Mouse (Mus musculus) heart, embryonic 14.5 days (tissue): ENCODE measurements at regions not wholly inside any gene's neighbourhood (a gene's known extent, or its start where the extent isn't known, plus 50 kb on each side); places are given as distances from the start of the nearest gene placed in this dataset.

Source experiments
- ATAC-seq: fragments of 200-750 bp; cut with Nextera tagmentation; 2 replicates; pipeline ENCODE4 v1.8.0; 2017; ENCODE audit warnings: low read depth, moderate TSS enrichment; ENCODE audit not compliant: insufficient number of reproducible peaks, insufficient read depth, low FRiP score
- H3K27ac ChIP-seq, 2 experiments: fragments of 200-500 bp in 1 of 2; fragments of 300-500 bp in 1 of 2; sonication (generic) in 1 of 2; replicated peaks in 1 of 2; 2 replicates each; pipeline ENCODE4 v1.5.1; 2012 to 2014; ENCODE audit warnings: low read depth in 2 of 2, low read length in 2 of 2, control low read depth in 1 of 2, mild to moderate bottlenecking in 1 of 2, mixed read lengths in 1 of 2; ENCODE audit not compliant: control insufficient read depth in 1 of 2, insufficient read depth in 1 of 2
- H3K27me3 ChIP-seq: fragments of 300-500 bp; sonication (generic); 2 replicates; pipeline ENCODE4 v1.6.1; 2014; ENCODE audit warnings: mild to moderate bottlenecking, low read length, control low read depth; ENCODE audit not compliant: control insufficient read depth, insufficient read depth
- H3K36me3 ChIP-seq: fragments of 300-500 bp; sonication (generic); 2 replicates; pipeline ENCODE4 v1.6.1; 2014; ENCODE audit warnings: mild to moderate bottlenecking, control low read depth, low read length, mixed read lengths; ENCODE audit not compliant: control insufficient read depth, insufficient read depth
- H3K4me1 ChIP-seq, 2 experiments: fragments of 200-500 bp in 1 of 2; fragments of 300-500 bp in 1 of 2; sonication (generic) in 1 of 2; 2 replicates each; pipeline ENCODE4 v1.6.1; 2012 to 2014; ENCODE audit warnings: low read length in 2 of 2, control low read depth in 1 of 2, mixed read lengths in 1 of 2; ENCODE audit not compliant: control insufficient read depth in 2 of 2, insufficient read depth in 2 of 2
- H3K4me2 ChIP-seq: fragments of 300-500 bp; sonication (generic); 2 replicates; pipeline ENCODE4 v1.6.1; 2014; ENCODE audit warnings: mild to moderate bottlenecking, low read length
- H3K4me3 ChIP-seq, 2 experiments: fragments of 200-500 bp in 1 of 2; fragments of 300-500 bp in 1 of 2; sonication (generic) in 1 of 2; 2 replicates each; pipeline ENCODE4 v1.5.1; 2012 to 2014; ENCODE audit warnings: low read length in 2 of 2, mild to moderate bottlenecking in 2 of 2, control low read depth in 1 of 2, low read depth in 1 of 2, moderate library complexity in 1 of 2; ENCODE audit not compliant: control insufficient read depth in 1 of 2, insufficient read depth in 1 of 2
- H3K9ac ChIP-seq: fragments of 300-500 bp; sonication (generic); 2 replicates; pipeline ENCODE4 v1.6.1; 2014; ENCODE audit warnings: mild to moderate bottlenecking, low read length
- H3K9me3 ChIP-seq: fragments of 300-500 bp; sonication (generic); 2 replicates; pipeline ENCODE4 v1.6.1; 2016; ENCODE audit warnings: low read length, control low read depth; ENCODE audit not compliant: control insufficient read depth
- WGBS: fragments of 180-500 bp; shearing (Covaris S2); extraction: QIAGEN DNeasy Blood & Tissue Kit; methylation state at CpG from one replicate; pipeline ENCODE4 v1.1.7; 2014; 5-methylcytosine and 5-hydroxymethylcytosine counted together

DNA sequence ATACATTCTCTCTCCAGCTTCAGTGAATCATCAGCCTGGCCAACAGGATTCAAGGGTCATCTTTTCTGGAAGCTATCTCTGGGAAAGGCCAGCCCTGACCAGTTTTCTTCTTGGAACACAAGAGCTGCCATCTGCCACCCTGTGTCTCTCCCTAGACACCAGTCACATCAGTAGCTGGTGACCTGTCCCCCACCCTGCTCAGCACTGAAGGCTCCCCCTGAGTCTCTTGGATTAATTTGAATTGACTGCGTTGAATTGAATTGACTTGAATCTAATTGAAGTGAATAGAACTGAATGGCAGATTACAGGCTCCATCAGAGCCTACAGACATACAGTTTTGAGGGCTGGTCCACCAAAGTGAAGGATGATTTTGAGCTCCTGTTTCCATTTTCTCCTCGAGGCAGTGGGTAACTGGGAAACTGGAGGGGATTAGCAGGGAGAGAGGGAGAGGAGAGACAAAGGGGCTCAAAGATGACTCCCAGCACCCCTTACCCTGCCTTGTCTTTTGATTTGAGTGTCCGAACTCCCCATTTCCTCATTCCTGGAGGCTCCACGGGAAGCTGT lies 133.4 kb upstream of the Tle3 start:
- peaks cover 0 to 2% of the 10 kb centered on the region in 2 experiments; a peak in 2 of 4 replicates for H3K4me1 ChIP-seq
- H3K36me3 ChIP-seq, result no peaks in the 10 kb centered on the region
- H3K27ac ChIP-seq, result no peak overlapping the region
- H3K9ac ChIP-seq, result no peak overlapping the region
- ATAC-seq, result no peak
- no peak overlapping the region for H3K4me2 ChIP-seq
- peaks cover 57% of the 10 kb centered on the region for H3K27me3 ChIP-seq
- H3K4me3 ChIP-seq, result no peak overlapping the region
- H3K9me3 ChIP-seq, result no peaks in the 10 kb centered on the region
- 65% methylated on average over 4 of the region's 4 CpGs for WGBS

- H3K4me2 ChIP-seq, result no peak overlapping the region
- no peaks in the 10 kb centered on the region for H3K9me3 ChIP-seq
- 69% methylated on average over 4 of the region's 4 CpGs for WGBS
- ATAC-seq, result no peak
- no peaks in the 10 kb centered on the region for H3K36me3 ChIP-seq
- no peak overlapping the region for H3K27ac ChIP-seq
- peaks cover 52% of the 10 kb centered on the region for H3K27me3 ChIP-seq
- H3K9ac ChIP-seq, result no peak overlapping the region
- peaks cover 0 to 2% of the 10 kb centered on the region in 2 experiments; a peak in 2 of 4 replicates for H3K4me1 ChIP-seq
- H3K4me3 ChIP-seq, result no peak overlapping the region
Measured at GRCm38 (mm10) chr9:61239328-61239727, 132.8 kb upstream of the Tle3 start.

- H3K27me3 ChIP-seq, result peaks cover 45% of the 10 kb centered on the region
- H3K4me1 ChIP-seq, result no peaks in the 10 kb centered on the region
- H3K4me2 ChIP-seq, result no peak overlapping the region
- H3K4me3 ChIP-seq, result no peak overlapping the region
- peaks cover 5% of the 10 kb centered on the region for H3K9me3 ChIP-seq
- H3K27ac ChIP-seq, result no peak overlapping the region
- WGBS, result 71% methylated on average over 8 of the region's 8 CpGs
- ATAC-seq, result no peak
- no peak overlapping the region for H3K9ac ChIP-seq
- no peaks in the 10 kb centered on the region for H3K36me3 ChIP-seq
Measured at GRCm38 (mm10) chr9:61241442-61241841, 130.7 kb upstream of the Tle3 start.

GRCm38 (mm10) chr9:61242167-61242860 lies 129.9 kb upstream of the Tle3 start:
- Histone ChIP-seq H3K4me2 (no peak overlapping the region), H3K36me3 (no peaks in the 10 kb centered on the region), H3K9me3 (peaks cover 5% of the 10 kb centered on the region), H3K27me3 (peaks cover 38% of the 10 kb centered on the region), H3K4me1 (no peaks in the 10 kb centered on the region), H3K9ac (no peak overlapping the region), H3K4me3 (no peak overlapping the region), H3K27ac (no peak overlapping the region)
- no peak for ATAC-seq
- 77% methylated on average over 9 of the region's 9 CpGs for WGBS

DNA sequence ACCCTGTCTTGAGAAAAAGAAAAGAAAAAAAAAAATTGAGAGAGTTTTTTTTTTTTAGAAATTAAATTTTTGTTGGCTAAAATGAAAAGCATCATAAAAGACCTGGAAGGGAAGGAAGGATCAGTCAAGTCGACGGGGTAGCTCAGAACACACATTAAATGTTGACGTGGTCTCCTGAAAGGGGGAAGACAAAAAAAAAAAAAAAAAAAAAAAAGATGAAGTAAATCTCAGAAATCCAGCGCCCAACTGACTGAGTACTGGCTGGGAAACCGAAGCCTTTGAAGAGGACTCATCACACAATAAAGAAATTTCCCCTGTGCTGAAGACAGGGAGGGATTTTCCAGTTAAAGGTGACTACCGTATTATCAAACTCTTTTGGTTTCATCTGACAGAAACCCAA lies 128.9 kb upstream of the Tle3 start:
- Histone ChIP-seq H3K4me2 (no peak overlapping the region), H3K27me3 (peaks cover 28% of the 10 kb centered on the region), H3K4me1 (no peaks in the 10 kb centered on the region), H3K4me3 (no peak overlapping the region), H3K36me3 (no peaks in the 10 kb centered on the region), H3K9me3 (peaks cover 5% of the 10 kb centered on the region), H3K9ac (no peak overlapping the region), H3K27ac (no peak overlapping the region)
- no peak for ATAC-seq
- WGBS, result 73% methylated on average over 6 of the region's 6 CpGs

GRCm38 (mm10) chr9:61249691-61250425 lies 122.3 kb upstream of the Tle3 start:
- H3K4me1 ChIP-seq, result no peaks in the 10 kb centered on the region
- ATAC-seq, result no peak

DNA sequence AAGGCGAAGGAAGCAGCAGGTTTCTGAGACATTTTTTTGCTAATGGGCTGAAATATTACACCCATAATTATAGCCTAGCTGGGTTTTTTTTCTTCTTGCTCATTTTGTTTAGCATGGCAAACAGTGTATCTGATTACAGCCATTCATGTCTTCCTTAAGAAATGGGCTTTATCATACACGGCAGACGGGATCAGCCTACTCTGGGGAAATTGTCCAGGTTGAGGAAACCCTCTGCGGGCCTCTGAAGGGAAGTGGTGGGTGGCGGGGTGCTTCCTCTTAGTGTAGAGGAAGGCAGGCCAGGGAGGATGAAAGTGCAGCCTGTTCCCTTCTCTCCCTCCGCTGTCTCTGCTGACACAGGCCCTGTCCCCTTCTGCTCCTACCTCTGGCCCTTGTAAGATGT lies 120.6 kb upstream of the Tle3 start:
- WGBS, result 67% methylated on average over 6 of the region's 6 CpGs
- ATAC-seq, result no peak

More at GRCm38 (mm10) chr9:61249691-61250425, 122.3 kb upstream of the Tle3 start:
- peaks cover 5% of the 10 kb centered on the region for H3K9me3 ChIP-seq
- no peak overlapping the region for H3K4me3 ChIP-seq
- H3K9ac ChIP-seq, result no peak overlapping the region
- no peak overlapping the region for H3K4me2 ChIP-seq
- H3K27ac ChIP-seq, result no peak overlapping the region
- 55% methylated on average over 5 of the region's 5 CpGs for WGBS
- H3K36me3 ChIP-seq, result no peaks in the 10 kb centered on the region
- H3K27me3 ChIP-seq, result peaks cover 7% of the 10 kb centered on the region; the same call in 1 of the 2 replicates

More for the DNA sequence above, 120.6 kb upstream of the Tle3 start:
- Histone ChIP-seq H3K4me1 (no peaks in the 10 kb centered on the region), H3K4me3 (no peak overlapping the region), H3K9me3 (peaks cover 5% of the 10 kb centered on the region; the same call in 1 of the 2 replicates), H3K9ac (no peak overlapping the region), H3K27ac (no peak overlapping the region), H3K27me3 (peaks cover 7% of the 10 kb centered on the region; the same call in 1 of the 2 replicates), H3K36me3 (no peaks in the 10 kb centered on the region), H3K4me2 (no peak overlapping the region)
